Mouse (Mus musculus): ENCODE results near the gene Slc25a11.

DNA sequence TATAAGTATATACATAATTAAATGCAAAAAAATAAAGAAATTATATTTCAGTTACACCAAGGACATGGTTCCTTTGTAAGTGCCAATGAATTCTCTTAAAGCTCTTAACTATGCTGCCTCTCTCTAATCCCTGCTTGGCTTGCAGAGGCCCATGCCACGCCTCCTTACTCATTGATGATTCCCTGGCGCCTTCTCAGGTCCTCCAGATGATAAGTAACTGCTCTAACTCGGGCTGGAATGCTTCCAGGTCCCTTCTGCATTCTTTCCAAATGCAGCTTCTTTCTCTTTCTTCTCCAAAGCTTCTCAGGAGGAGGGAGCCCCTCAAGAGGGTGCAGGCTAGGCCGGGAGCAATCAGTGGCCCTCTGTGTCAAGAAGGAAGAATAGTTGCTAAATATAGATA lies 42.3 kb upstream of the Slc25a11 start:
- TF ChIP-seq GATA1 (IDR thresholded peaks at IDR 0.05; ENCODE audit: borderline replicate concordance, low read length) = no peak
- no peak for TF ChIP-seq CTCF (IDR thresholded peaks at IDR 0.05; ENCODE audit: low read depth, low read length)
- TF ChIP-seq GATA2 (IDR thresholded peaks at IDR 0.05; ENCODE audit: borderline replicate concordance, low read depth, low read length) = no peak
- no peak for TF ChIP-seq TAL1 (conservative IDR thresholded peaks at IDR 0.05; ENCODE audit: low read depth, low read length)
- no peak for TF ChIP-seq POLR2AphosphoS5 (IDR thresholded peaks at IDR 0.05; ENCODE audit: insufficient replicate concordance, low read depth, low read length)

Measured in G1E (cell line).